Mouse (Mus musculus) megakaryocyte, embryonic 14.5 days (primary cell): ENCODE data around the gene Polr2e. TPM values are rescaled to one million over a fixed set of nuclear protein-coding genes. Genes with fewer than 3 reads are reported as not detected.

Experiments
- H3K27me3 ChIP-seq: replicated peaks from 2 replicates; pipeline ENCODE3; 2012; ENCODE audit warnings: inconsistent platforms
- H3K36me3 ChIP-seq: replicated peaks from 2 replicates; pipeline ENCODE3; 2012; ENCODE audit warnings: low read length, inconsistent platforms, mixed read lengths
- H3K4me1 ChIP-seq: 2 replicates; pipeline ENCODE4 v1.6.1; 2012; ENCODE audit warnings: inconsistent platforms
- H3K4me3 ChIP-seq: replicated peaks from 2 replicates; pipeline ENCODE3; 2012; ENCODE audit warnings: moderate library complexity, mild to moderate bottlenecking, inconsistent platforms
- H3K9me3 ChIP-seq: 2 replicates; pipeline ENCODE4 v1.6.1; 2012; ENCODE audit warnings: inconsistent platforms
- FLI1 ChIP-seq: IDR thresholded peaks from 2 replicates; pipeline ENCODE4 v1.6.1; 2012; ENCODE audit warnings: low read length, inconsistent platforms, mixed read lengths
- GATA1 ChIP-seq: IDR thresholded peaks from 3 replicates; pipeline ENCODE4 v1.6.1; 2012; ENCODE audit warnings: mixed read lengths, low read length, inconsistent platforms, borderline replicate concordance
- polyA plus RNA-seq: library from polyadenylated mRNA; stranded (reverse); fragments of >175 nt; gene quantifications from 2 replicates; pipeline ENCODE4 v1.2.3, GENCODE M21; 2012; ENCODE audit warnings: low replicate concordance; ENCODE audit not compliant: insufficient read depth

Gene Polr2e
- polyA plus RNA-seq, 1 experiment, result 260 TPM

- TF ChIP-seq GATA1, result no peak
- TF ChIP-seq FLI1, result no peak
- Histone ChIP-seq H3K27me3 (no peaks in the 10 kb centered on the region), H3K4me1 (peaks cover 86% of the 10 kb centered on the region), H3K9me3 (no peaks in the 10 kb centered on the region), H3K36me3 (peaks cover 71% of the 10 kb centered on the region), H3K4me3 (peak overlapping the region; percentile 64)
Measured at GRCm38 (mm10) chr10:80036832-80037231, 2.8 kb downstream of the Polr2e start.

- peaks cover 90% of the 10 kb centered on the region for H3K4me1 ChIP-seq
- H3K36me3 ChIP-seq, result peaks cover 81% of the 10 kb centered on the region
Measured at GRCm38 (mm10) chr10:80035686-80036085, 3.9 kb downstream of the Polr2e start.

DNA sequence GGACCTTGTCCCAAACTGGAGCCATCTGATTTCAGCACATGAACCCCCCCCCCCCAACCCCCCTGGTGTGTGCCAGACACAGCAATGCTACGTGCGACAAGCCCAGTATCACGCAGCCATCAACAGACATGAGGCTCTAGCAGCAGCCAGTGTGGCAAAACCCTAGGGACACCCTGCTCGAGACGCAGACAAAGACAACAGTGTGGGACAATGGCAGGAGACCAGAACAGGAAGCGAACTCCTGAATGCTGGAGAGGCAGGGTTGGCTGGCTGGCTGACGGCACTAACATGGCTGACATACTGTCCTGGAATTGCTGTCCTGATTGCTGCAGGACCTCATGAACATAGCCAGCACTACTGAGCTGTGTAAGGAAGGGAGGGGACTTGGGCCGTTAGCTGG is 4.4 kb downstream of the Polr2e start:
- Histone ChIP-seq H3K36me3 (peaks cover 86% of the 10 kb centered on the region), H3K27me3 (no peaks in the 10 kb centered on the region), H3K9me3 (no peaks in the 10 kb centered on the region), H3K4me3 (peak overlapping the region; percentile 75), H3K4me1 (peaks cover 91% of the 10 kb centered on the region)
- TF ChIP-seq FLI1 (no peak), GATA1 (no peak)

More at GRCm38 (mm10) chr10:80035686-80036085, 3.9 kb downstream of the Polr2e start:
- TF ChIP-seq FLI1, result no peak
- TF ChIP-seq GATA1, result no peak
- H3K4me3 ChIP-seq, result peak overlapping the region; percentile 75
- no peaks in the 10 kb centered on the region for H3K9me3 ChIP-seq
- no peaks in the 10 kb centered on the region for H3K27me3 ChIP-seq

- TF ChIP-seq GATA1 (no peak), FLI1 (no peak)
- Histone ChIP-seq H3K9me3 (no peaks in the 10 kb centered on the region), H3K36me3 (peaks cover 99% of the 10 kb centered on the region), H3K27me3 (no peaks in the 10 kb centered on the region), H3K4me1 (peaks cover 99% of the 10 kb centered on the region), H3K4me3 (peak overlapping the region; percentile 83)
Measured at GRCm38 (mm10) chr10:80033511-80034391, 5.8 kb downstream of the Polr2e start.

DNA sequence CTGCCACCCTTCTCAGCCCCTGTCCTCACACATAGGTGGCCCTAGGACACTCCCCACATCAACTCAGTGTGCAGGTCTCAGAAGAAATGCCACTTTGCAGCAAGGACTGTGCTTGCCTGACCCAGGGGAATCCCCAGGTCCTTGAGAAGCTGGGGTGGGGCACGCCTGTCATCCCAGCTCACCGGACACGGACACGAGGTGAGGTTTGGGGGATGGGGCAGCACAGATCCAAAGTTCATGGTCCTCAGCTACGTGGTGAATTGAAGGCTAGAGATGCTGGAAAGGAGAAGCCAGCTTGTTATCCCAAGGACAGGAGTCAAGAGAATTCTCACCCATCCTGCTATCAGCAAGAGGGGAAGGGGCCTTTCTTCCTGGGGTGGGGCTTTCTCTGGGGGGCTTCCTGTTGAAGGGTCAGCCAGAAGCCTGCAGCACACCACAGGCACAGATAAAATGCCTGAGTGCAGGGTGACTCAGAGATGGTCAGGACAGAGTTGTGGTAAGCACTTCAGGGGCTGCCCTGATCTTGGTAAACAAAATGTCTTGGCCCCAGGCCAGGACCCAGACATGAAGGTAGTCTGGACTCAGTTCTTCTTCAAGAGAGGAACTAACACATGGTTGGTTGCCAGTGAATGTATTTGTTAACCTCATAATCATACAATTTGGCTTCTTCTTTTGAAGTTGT is 6.7 kb downstream of the Polr2e start:
- no peaks in the 10 kb centered on the region for H3K9me3 ChIP-seq
- TF ChIP-seq GATA1 (peak; percentile 92), FLI1 (peak; percentile 88)
- H3K4me3 ChIP-seq, result peak overlapping the region; percentile 83
- H3K4me1 ChIP-seq, result peaks cover 99% of the 10 kb centered on the region
- no peaks in the 10 kb centered on the region for H3K27me3 ChIP-seq
- peaks cover 99% of the 10 kb centered on the region for H3K36me3 ChIP-seq

- Histone ChIP-seq H3K4me3 (peak overlapping the region; percentile 83), H3K36me3 (peaks cover 99% of the 10 kb centered on the region), H3K4me1 (peaks cover 99% of the 10 kb centered on the region), H3K27me3 (no peaks in the 10 kb centered on the region), H3K9me3 (no peaks in the 10 kb centered on the region)
- TF ChIP-seq GATA1, result no peak
Measured at GRCm38 (mm10) chr10:80030736-80031135, 8.9 kb downstream of the Polr2e start.

- H3K4me1 ChIP-seq, result peaks cover 99% of the 10 kb centered on the region
- no peak for TF ChIP-seq FLI1
- TF ChIP-seq GATA1, result no peak
- H3K27me3 ChIP-seq, result no peaks in the 10 kb centered on the region
- peak overlapping the region; percentile 83 for H3K4me3 ChIP-seq
- H3K36me3 ChIP-seq, result peaks cover 99% of the 10 kb centered on the region
- H3K9me3 ChIP-seq, result no peaks in the 10 kb centered on the region
Measured at GRCm38 (mm10) chr10:80030191-80030590, 9.4 kb downstream of the Polr2e start.

DNA sequence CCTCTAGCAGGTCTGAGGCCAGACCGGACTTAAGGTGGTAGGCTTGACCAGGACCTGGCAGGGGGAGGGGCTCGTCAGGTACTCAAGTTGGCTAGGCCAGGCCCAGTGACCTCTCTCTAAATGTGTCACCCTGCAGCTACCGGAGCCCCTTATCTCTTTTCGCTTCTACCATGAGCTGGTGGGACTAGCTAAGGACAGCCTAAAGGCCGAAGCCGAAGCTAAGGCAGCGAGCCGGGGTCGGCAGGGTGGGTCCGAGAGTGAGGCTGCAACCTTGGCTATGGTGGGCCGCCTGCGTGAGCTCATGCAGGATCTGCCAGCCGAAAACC is 11.1 kb downstream of the Polr2e start:
- peaks cover 99% of the 10 kb centered on the region for H3K4me1 ChIP-seq
- TF ChIP-seq GATA1, result no peak
- no peak for TF ChIP-seq FLI1
- peak overlapping the region; percentile 76 for H3K4me3 ChIP-seq

GRCm38 (mm10) chr10:80027681-80028520 is 11.7 kb downstream of the Polr2e start:
- H3K4me1 ChIP-seq, result peaks cover 99% of the 10 kb centered on the region
- no peaks in the 10 kb centered on the region for H3K9me3 ChIP-seq
- peak overlapping the region; percentile 79 for H3K4me3 ChIP-seq
- no peaks in the 10 kb centered on the region for H3K27me3 ChIP-seq
- no peak for TF ChIP-seq FLI1
- no peak for TF ChIP-seq GATA1
- H3K36me3 ChIP-seq, result peaks cover 99% of the 10 kb centered on the region

More for the DNA sequence above, 11.1 kb downstream of the Polr2e start:
- no peaks in the 10 kb centered on the region for H3K27me3 ChIP-seq
- H3K9me3 ChIP-seq, result no peaks in the 10 kb centered on the region
- H3K36me3 ChIP-seq, result peaks cover 99% of the 10 kb centered on the region
